Mouse (Mus musculus) gastrocnemius, postnatal 36 days (tissue): ENCODE results near the gene Mrpl4. TPM values are rescaled to one million over a fixed set of nuclear protein-coding genes. Genes with fewer than 3 reads are reported as not detected.

Experiments used
- DNase-seq, 2 experiments: peaks; one replicate each; pipeline ENCODE4 v3.0.0; 2022
- intact Hi-C: fragments of 180-260 bp; cut with DNase I; formaldehyde crosslinking; loops from one replicate; pipeline ENCODE4 v1.15.1; 2025
- long read RNA-seq, 2 experiments: library from polyadenylated mRNA; stranded (forward); transcript quantifications; one replicate each; pipeline ENCODE4 v2.0.0; 2021
- total RNA-seq, 2 experiments: library from RNA; stranded (reverse); gene quantifications; 2 replicates each; pipeline ENCODE4 v1.2.3; 2021

The Mrpl4 gene
- total RNA-seq: 10 to 100 TPM; 58.5 to 58.7 TPM
- long read RNA-seq, experiment 1, transcript Mrpl4-201 (9 exons, 1,288 nt): major isoform, 87 of 96 reads
- long read RNA-seq, experiment 1, partial matches to known transcripts: 2 of 96 reads
- long read RNA-seq, experiment 1, other reads (novel, unspliced or antisense): 7 of 96 reads
- long read RNA-seq, experiment 2, transcript Mrpl4-201 (9 exons, 1,288 nt): major isoform, 109 of 125 reads
- long read RNA-seq, experiment 2, partial matches to known transcripts: 4 of 125 reads
- long read RNA-seq, experiment 2, other reads (novel, unspliced or antisense): 12 of 125 reads

DNA sequence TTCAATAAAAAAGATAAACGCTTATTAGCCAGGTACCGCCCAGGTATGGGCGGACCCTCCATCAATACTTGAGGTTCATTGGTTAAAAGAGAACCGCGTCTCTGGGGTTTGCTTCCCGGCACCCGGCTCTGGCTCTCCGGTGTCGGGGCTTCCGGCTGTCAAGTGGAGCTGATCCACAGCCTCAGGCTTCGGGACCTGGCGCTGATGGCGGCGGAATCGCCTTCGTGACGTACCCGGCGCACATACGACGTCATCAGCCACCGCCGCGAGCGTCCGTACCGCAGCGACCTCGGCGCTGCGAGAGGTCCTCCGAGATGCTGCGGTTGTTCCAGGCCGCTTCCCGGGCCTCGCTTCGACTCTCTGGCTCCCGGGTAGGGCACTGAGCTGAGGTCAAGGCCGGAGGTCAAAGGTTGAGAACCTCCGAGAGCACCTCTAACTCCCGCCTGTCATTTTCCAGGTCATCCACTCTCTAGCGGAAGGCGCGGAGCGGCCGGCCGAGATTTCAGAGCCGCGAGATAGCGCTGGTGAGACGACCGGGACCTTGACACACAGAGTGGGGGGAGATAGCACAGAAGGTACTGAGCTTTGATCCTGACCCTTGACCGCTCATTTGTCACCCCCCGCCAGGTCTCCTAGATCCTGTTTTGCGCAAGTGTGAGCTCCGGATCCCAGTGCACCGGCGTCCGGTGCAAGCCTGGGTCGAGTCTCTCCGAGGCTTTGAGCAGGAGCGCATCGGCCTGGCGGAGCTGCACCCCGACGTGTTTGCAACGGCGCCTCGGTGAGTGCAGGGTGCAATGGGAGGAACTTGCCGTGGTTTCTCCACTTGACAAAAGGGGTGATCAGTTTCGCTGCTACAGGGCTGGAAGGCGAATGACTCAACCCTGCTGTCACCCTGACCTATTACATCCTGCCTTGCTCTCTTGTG, at the start of gene Mrpl4:
Gene Mrpl4, plus strand, starts transcription at position 112 of the 925 bp plus-strand sequence.
- peak; percentile 78 to 80 for DNase-seq
- intact Hi-C loops: loop anchor here (5.0 kb wide), 1 partner anchor 51 kb away; no protein-coding TSS in a partner anchor

DNA sequence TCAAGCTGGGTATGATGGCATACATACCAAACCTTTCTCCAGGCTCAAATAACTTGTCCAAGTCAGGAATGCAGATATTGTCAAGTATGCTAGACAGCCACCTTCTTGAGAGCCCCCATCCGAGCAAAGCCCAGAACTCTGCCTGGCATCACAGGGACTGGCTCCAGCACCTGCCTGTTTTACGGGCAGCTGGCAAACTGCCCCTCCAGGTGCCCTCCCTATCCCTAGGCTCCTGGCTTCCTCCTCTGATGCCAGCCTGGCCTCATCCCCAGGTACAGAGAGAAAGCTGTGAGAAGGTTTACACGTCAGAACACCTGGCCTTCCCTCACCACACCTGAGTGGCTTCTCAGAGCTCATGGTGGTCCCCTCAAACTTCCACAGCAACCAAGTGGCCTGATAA, 45.5 kb upstream of the Mrpl4 start:
- no peak for DNase-seq
- intact Hi-C loops: no loop called here

DNA sequence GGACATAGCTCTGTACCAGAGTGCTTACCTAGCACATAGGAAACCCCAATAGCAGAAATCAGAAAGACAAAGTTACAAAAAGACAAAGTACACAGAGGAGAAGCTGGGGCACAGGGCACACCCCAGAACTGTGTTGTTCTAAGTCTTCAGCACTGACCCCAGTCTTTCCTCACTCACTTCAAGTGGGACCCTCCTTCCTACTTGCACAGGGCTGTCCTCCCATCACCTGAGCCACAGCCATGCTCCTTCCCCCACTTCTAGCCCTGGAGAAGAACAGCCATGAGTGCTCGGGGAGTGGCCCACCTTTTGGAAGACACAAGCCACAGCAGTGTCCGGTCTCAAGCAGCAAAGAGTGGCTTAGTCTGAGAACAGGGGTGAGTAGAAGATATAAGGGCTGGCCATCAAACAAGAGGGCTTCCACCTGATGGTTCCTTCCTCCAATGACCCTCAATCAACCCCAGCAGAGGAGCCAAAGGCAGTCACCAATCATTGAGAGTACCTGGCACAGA, 43.1 kb upstream of the Mrpl4 start, which contains the start of gene Dnmt1:
Gene Dnmt1, minus strand, starts transcription at position 459 of the 509 bp plus-strand sequence.
- intact Hi-C loops: no loop called here
- DNase-seq: no peak

DNA sequence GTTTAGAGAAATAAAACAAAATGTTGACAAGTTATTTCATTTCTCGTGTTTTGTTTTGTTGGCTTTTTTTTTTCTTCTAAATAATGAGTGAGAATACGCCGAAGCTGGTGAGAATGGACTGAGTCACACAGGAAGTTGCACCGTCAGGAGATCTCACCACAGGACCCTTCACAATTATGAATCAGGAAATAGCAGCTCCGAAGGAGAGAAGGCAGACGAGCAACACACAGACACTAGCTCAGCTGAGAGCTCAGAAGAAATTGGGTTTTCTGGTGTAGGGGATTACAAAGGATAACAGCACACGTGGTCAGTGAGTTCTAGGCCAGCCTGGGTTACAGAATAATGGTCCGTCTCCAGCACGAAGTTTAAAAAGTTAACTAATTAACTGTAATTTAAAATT, 41.0 kb upstream of the Mrpl4 start:
- DNase-seq: no peak
- intact Hi-C loops: no loop called here

DNA sequence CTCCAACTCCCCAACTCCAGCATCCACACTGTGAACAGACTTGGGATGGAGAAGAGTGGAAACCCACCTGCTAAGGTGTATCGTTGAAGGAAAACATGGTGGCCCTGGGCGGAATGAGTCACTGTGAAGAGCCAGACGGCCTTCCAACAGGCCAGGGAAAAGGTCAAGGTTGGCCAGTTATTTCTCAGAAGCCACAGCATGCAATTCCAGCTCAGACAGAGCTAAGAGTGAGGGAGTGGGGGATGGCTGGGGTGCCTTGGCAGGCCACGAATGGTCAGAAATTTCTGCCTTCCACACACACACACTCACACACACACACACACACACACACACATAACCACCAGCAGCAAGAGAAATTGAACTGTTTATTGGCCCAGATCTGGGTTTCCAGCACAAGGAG, 36.9 kb upstream of the Mrpl4 start:
- intact Hi-C loops: no loop called here
- DNase-seq: no peak

DNA sequence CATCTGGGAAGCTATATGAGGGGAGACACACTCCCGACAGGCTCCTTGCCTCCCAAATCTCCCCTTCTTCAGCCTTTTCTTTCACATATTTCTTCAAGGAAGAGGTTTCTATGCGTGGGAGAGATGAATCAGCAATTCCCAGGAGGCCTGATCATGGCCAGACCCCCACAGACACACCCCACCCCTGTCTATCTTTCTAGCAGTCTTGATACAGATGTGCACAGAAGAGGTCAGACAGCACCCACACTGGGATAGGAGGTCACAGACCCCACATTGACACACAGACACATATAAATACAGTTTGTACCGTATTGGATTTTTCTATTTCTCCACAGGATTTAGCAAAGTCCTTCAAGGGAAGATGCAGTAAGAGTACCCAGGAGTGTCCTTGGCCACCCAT, 36.5 kb upstream of the Mrpl4 start:
- intact Hi-C loops: no loop called here
- DNase-seq: no peak

DNA sequence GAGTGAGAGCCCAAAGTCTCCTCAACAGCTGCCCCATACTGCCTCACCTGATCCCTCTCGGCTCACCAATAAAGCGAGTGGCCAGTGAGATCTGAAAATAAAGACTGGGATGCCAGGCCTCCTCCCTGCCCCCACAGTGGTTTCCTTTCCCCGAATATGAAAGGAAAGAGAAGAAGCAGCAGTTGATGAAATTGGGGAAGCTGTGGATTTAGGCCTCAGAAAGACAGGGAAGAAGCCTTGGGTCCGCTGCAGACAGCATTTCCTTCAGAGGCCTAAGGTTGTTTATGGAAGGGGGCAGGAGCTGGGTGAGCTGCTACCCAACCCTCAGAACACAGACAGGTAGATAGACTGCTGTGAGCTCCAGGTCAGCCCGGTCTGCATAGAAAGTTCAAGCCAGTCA, 35.8 kb upstream of the Mrpl4 start:
- intact Hi-C loops: no loop called here
- no peak for DNase-seq

DNA sequence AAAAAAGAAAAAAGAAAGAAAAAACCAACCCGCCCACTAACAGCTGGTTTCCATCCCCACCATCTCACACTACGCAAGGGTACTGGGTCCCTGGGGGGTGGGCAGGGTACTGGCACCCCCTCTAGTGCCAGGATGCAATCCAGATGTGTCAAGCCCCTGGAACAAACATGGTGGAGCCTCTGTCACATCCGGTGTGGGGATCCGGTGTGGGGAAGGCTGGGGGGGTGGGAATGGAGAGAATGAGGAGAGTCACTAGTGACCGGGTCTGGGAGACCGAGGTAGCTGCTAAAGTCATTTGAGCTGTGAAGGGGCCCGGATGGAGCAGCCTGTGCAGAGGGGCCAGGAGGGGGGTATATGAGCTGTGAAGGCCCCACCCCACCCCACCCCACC, 30.8 kb upstream of the Mrpl4 start:
- DNase-seq: peak; percentile 44 to 59
- intact Hi-C loops: no loop called here

DNA sequence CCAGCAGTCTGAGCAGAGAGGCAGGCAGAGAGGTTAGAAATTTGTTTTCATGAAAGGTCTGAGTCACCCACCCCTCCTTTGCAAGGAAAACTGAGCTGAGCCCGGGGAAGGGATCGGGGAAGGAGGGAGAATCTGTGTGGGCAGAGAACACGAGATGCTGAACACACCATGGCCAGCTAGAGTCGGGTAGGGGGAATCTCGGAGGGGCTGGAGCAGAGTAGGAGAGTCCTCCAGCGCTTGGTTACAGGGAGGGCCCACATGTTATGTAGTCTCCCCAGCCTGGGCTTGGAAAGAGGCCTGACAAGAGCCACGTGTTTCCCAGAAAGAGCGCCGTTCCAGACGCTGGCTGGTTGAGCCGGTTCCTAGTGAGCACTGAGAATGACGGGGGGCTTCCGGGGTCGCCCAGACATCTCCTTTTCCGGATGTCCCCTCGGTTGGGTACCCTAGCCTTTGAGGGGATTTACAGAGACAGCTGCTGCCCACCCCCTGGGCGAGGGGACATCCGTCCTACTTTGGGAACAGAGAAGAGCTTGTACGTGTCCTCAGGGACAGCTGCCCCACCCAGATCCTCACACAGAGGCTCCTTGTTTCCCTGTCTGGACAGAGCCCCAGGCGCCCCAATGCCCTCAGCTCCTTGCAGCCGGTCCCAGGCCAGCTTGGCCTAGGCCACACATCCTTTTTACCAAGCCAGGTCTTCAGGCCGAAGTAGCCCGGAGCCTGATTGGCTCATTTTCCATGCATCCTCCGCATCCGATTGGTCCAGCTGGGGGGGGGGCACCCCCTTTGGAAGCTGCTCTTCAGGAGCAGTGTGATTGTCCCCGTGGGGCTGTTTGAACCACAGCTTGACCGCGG, 30.2 kb upstream of the Mrpl4 start:
- intact Hi-C loops: no loop called here
- peak; percentile 52 to 65 for DNase-seq

DNA sequence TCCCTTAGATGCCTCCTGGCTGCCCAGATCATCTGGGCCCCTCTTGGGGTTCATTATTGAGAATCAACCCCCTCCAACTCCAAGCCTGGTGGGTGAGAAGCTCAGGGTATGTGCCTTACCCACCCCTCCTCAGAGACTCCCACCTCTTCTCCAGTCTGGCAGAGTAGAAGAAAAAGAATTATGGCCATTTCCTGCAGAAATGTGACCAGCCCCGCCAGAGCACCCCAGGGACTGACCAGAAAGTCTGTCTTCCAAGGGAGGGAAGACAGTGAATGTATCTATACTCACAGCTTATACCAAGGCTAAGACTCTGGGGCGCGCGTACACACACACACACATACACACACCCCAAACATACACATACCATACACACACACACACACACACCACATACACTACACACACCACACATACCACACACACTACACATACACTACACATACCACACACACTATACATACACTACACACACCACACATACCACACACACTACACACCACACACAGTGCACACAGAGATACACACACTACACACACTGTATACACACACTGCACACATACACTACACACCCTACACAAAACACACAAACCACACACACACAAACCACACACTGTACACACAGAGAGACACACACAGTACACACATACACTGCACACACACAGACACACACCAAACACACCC, 29.4 kb upstream of the Mrpl4 start:
- DNase-seq: no peak
- intact Hi-C loops: no loop called here

DNA sequence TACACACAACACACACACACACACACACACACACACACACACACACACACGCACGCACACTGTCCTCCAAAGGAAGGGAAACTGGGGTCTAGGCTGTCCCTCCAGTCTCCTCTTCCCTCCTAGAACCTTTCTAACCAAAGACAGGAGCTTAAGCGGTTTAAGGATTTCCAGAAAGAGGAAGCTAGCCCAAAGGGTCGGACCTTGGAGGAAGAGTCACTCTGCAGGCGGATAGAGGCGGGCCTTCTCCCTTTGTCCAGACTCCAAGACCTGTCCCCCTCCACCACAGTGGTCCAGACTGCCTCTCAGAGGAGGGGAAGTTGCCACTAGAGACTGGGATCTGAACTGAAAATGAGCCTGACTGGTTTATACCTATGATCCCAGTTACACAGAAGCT, 28.9 kb upstream of the Mrpl4 start:
- intact Hi-C loops: no loop called here
- no peak for DNase-seq

DNA sequence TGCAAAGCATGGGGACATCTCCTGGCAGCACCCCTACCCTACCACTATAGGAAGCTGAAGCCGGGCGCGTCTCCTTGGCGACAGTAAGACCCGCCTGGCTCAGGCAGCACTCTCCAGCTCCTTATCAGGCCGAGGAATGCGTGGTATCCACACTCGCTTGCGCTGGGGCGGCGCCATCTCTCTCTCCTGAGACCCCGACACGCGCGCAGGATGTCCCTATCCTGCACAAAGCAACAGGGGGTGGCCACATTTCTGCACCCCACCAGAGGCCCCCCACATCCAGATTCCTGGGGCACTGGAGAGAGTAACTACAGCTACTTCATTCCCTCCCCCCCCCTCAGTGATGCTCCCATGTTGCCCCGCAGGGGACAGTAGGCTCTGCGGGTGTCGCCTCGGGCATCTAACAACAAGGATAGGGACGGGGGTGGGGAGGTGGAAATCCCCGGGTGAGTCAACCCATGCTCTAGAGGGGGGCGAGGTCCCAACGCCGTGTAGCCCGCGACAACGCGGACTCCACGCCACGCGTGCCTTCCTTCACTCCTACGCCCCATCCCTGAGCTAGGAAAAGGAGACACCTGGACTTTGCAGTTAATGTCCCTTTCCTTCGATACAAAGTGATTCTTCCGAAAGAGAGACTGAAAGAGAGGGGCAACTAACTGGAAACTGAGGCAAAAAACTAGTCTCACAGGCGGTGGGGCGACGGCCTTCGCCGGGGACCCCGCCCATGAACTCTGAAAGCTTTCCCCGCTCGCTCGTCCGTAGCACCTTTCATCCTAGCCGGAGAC, 26.9 kb upstream of the Mrpl4 start:
- DNase-seq: no peak
- intact Hi-C loops: no loop called here

DNA sequence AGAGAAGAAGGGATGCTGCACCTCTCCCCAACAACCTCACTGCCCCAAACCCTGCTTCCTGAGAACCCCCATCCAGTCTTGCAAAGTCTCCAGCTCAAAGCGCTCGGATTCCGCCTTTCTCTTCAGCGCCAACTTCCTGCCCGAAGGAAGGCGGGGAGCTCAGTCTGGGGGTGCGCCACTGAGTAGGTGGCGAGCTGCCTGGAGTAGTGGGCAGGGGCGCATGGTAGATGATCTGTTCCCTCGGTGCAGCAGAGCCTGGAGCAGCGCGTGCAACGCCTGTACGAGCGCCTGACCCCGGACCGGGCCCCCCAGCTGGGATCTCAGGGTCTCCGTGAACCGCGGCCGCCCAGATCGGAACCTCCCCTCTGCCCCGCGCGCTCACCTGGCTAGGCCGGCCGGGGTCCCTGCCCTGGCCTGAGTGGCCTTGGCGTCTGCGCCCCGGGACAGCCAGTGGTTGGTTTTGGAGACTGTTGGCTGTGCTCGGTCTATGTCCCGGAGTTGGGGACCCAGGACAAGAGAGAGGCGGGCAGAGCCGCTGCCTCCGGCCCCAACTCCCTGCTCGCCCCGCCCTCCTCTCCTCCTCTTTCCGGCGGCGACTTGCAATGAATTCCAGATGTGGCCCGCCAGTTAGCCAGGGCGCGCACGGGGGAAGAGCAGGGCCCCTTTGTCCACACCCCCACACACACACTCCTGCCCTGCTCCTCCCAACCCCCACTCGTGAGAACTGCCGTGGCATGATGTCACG, 26.1 kb upstream of the Mrpl4 start, which contains the start of gene S1pr2:
Gene S1pr2, minus strand, starts transcription at position 566 of the 745 bp plus-strand sequence.
- peak; percentile 80 to 87 for DNase-seq
- intact Hi-C loops: no loop called here

DNA sequence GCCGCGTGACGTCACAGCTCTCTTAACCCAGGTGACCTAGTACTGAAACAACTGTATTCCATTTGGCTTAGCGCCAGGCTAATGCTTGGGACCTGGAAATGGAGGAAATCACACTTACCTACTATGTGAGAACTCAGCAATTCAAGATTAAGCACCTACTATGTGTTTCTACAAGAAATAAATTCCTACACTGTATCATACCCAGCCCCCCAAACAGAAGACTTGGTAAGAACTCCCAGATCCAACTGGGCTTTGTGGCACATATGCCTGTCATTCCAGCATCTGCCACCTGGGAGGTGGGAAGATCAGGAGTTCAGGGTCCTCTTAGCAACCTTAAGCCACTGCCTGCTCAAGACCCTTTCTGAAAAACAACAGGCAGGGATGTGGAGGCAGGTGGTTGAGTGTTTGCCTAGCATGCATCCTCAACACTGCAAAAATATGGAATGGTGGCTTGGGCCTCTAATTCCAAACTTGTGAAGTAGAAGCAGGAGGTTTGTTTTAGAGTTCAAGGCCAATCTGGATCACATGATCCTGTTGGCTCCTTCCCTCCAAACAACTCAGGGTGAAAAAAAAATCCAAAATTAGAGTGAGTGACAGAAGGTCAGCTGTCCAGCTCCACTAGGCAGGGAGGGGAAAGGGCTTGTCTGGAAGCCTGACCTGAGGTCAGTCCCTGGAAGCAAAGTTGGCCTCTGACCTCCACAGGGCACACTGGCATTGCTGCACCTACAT, 25.4 kb upstream of the Mrpl4 start:
- intact Hi-C loops: no loop called here
- no peak for DNase-seq

DNA sequence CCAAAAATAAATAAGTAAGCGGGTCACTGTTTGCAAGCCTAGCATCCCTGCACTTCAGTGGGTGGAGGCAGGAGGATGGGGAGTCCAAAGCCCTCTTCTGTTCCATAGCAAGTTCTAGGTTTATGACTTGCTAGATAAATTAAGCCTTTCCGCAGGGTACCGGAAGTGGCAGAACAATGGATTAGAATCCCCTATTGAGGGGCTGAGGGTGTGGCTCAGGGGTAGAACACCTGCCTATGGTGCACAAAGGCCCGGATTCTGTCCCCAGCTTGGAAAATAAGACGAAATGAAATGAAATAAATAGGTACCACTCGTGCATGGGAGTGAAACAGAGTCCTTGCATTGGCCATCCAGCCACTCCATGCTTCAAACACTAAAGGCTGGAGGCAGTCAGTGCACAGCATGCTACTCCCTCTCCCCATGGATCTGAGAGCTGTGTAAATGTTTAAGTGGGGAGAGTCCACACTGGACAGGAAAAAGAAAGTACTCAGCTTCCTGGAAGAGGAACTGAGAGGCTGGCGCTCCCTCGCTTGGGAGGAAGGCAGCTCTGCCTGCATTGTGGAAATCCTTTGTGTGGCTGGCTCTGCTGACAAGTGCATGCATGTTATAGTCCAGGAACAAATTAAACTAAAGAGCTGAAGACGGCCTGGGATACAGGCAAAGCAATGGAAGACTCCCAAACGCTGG, 24.0 kb upstream of the Mrpl4 start:
- no peak for DNase-seq
- intact Hi-C loops: no loop called here

DNA sequence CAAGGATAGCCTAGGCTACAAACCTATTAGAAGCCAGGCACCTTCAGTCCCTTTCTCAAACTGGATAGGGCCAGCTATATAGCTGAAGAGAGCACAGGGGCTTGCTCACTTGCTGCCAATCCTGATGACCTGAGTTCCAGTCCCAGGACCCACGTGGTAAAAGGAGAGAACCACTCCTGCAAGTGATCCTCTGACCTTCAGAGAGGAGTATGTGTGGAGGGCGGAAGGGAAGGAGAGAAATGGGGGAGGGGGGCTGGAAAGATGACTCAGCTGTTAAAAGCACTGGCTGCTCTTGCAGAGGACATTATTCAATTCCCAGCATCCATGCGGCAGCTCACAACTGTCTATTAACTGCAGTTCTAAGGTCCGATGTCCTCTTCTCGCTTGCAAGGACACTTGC, 23.4 kb upstream of the Mrpl4 start:
- intact Hi-C loops: no loop called here
- DNase-seq: no peak

DNA sequence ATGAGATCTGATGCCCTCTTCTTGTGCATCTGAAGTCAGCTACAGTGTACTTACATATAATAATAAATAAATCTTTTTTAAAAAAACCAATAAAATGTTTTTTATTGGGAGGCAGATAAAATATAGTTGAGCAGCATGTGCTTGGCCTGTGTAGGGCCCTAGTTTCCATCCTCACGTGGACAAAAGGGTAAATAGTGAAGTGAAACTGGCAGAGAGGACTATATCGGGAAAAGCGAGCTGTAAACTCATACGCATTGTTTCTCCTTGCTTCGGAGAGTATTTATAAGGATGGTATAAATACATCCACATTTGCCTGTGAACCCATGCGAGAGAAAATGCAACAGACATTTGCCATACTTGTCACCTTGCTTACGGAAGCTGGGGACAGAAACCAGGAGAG, 22.8 kb upstream of the Mrpl4 start:
- intact Hi-C loops: no loop called here
- no peak for DNase-seq
